Mouse (Mus musculus) liver, embryonic 16.5 days (tissue): ENCODE data around the gene Ugt1a1. TPM values are rescaled to one million over a fixed set of nuclear protein-coding genes. Genes with fewer than 3 reads are reported as not detected.

Source experiments
- ATAC-seq: fragments of 200-750 bp; cut with Nextera tagmentation; 2 replicates; pipeline ENCODE4 v1.8.0; 2017; ENCODE audit warnings: low read depth, mild to moderate bottlenecking, moderate number of reproducible peaks, moderate library complexity
- H3K27ac ChIP-seq: fragments of 300-500 bp; sonication (generic); 2 replicates; pipeline ENCODE4 v1.5.1; 2014; ENCODE audit warnings: mild to moderate bottlenecking, low read length
- H3K27me3 ChIP-seq: fragments of 300-500 bp; sonication (generic); 2 replicates; pipeline ENCODE4 v1.6.1; 2014; ENCODE audit warnings: low read depth, low read length, mixed read lengths; ENCODE audit not compliant: control insufficient read depth, insufficient read depth
- H3K36me3 ChIP-seq: fragments of 300-500 bp; sonication (generic); 2 replicates; pipeline ENCODE4 v1.6.1; 2014; ENCODE audit warnings: mild to moderate bottlenecking; ENCODE audit not compliant: control insufficient read depth, insufficient read depth
- H3K4me1 ChIP-seq: fragments of 300-500 bp; sonication (generic); 2 replicates; pipeline ENCODE4 v1.6.1; 2014; ENCODE audit warnings: low read depth, low read length, mixed read lengths; ENCODE audit not compliant: control insufficient read depth
- H3K4me2 ChIP-seq: fragments of 300-500 bp; sonication (generic); 2 replicates; pipeline ENCODE4 v1.6.1; 2014; ENCODE audit warnings: low read depth, low read length, mixed read lengths
- H3K4me3 ChIP-seq: fragments of 300-500 bp; sonication (generic); 2 replicates; pipeline ENCODE4 v1.5.1; 2014; ENCODE audit warnings: low read depth, mild to moderate bottlenecking, low read length
- H3K9ac ChIP-seq: fragments of 300-500 bp; sonication (generic); 2 replicates; pipeline ENCODE4 v1.6.1; 2014; ENCODE audit warnings: low read depth, low read length
- H3K9me3 ChIP-seq: fragments of 300-500 bp; sonication (generic); replicated peaks from 2 replicates; pipeline ENCODE4 v1.6.1; 2016; ENCODE audit warnings: low read length; ENCODE audit not compliant: control insufficient read depth
- WGBS: fragments of 180-500 bp; shearing (Covaris S2); extraction: QIAGEN DNeasy Blood & Tissue Kit; methylation state at CpG from one replicate; pipeline ENCODE4 v1.1.7; 2014; ENCODE audit not compliant: insufficient replicate concordance; 5-methylcytosine and 5-hydroxymethylcytosine counted together
- polyA plus RNA-seq: library from polyadenylated mRNA; unstranded; fragments of >200 nt; fragmentation: Nextera tagmentation; extraction: Ambion mirVana; gene quantifications from 2 replicates; pipeline ENCODE4 v1.2.1, GENCODE M21; 2015

Ugt1a1 gene
- polyA plus RNA-seq, 1 experiment from 2014 or later: 0.21 TPM

DNA sequence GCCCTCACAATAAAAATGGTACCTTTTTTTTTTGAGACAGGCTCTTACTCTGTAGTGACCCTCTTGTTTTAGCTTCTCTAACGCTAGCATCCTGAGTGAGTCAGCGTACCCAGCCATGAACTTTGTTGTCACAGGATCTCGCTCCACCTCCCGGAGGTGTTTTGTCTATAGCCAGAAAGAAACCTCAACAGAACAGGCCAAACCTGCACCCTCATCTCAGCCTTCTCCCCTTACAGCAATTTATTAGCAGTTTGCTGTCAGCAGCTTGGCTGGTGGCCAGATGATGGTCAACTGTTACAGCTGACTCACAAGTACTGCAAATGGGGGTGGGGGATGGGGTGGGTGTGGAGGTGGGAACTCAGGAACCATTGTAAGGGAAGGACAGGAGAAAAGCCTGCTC lies 50.5 kb downstream of the Ugt1a1 start:
- ATAC-seq: no peak
- 76% methylated on average over 4 of the region's 4 CpGs for WGBS
- no peak overlapping the region for H3K4me3 ChIP-seq
- H3K27me3 ChIP-seq: no peaks in the 10 kb centered on the region
- no peak overlapping the region for H3K27ac ChIP-seq
- H3K4me2 ChIP-seq: no peak overlapping the region
- H3K9ac ChIP-seq: no peak overlapping the region
- H3K9me3 ChIP-seq: no peaks in the 10 kb centered on the region
- H3K36me3 ChIP-seq: peaks cover 57% of the 10 kb centered on the region
- H3K4me1 ChIP-seq: peaks cover 31% of the 10 kb centered on the region

DNA sequence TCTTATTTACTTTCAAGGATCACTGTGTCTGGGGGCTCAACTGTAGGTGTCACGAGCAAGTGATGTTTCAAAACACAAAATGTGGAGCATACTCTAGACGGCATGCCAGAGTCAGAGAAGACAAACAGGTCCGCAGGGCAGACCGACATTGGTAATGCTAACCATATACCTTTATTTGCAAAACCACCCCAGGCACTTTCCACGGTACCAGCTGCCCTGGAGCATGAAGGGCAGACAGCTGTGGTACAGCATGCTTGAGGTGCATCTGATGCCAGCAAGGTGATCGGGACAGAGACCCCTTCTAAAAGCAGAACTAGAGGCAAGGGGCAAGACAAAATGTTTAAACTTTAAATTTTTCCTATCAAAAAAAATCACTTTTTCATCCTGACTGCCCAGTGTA lies 51.2 kb downstream of the Ugt1a1 start:
- peaks cover 64% of the 10 kb centered on the region for H3K36me3 ChIP-seq
- peaks cover 31% of the 10 kb centered on the region for H3K4me1 ChIP-seq
- H3K4me3 ChIP-seq: no peak overlapping the region
- WGBS: 66% methylated on average over 6 of the region's 6 CpGs
- H3K4me2 ChIP-seq: no peak overlapping the region
- no peaks in the 10 kb centered on the region for H3K27me3 ChIP-seq
- H3K9ac ChIP-seq: no peak overlapping the region
- H3K9me3 ChIP-seq: no peaks in the 10 kb centered on the region
- ATAC-seq: no peak
- no peak overlapping the region for H3K27ac ChIP-seq

DNA sequence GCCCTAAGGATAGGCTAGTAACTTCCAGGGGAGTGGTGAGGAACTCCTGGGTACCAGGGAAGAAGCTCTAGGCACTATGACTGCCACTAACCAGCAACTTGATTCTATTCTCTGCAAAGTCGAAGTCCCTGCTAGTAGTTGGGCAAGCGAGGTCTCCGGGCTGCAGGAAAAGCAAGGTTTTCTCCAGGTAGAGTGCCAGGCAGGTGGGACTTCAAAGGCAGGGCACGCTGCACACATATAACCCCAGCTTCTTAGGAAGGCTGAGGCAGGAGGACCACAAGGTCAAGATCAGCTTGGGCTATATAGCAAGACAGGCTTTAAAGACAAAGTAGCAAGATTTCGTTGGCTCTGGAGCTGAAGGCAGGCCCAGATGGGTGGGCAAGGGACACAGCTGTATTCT lies 52.0 kb downstream of the Ugt1a1 start:
- 83% methylated on average over 5 of the region's 5 CpGs for WGBS
- no peaks in the 10 kb centered on the region for H3K27me3 ChIP-seq
- peaks cover 72% of the 10 kb centered on the region for H3K36me3 ChIP-seq
- H3K9me3 ChIP-seq: no peaks in the 10 kb centered on the region
- no peak overlapping the region for H3K4me3 ChIP-seq
- peaks cover 31% of the 10 kb centered on the region for H3K4me1 ChIP-seq
- H3K9ac ChIP-seq: no peak overlapping the region
- ATAC-seq: no peak
- no peak overlapping the region for H3K4me2 ChIP-seq
- no peak overlapping the region for H3K27ac ChIP-seq

DNA sequence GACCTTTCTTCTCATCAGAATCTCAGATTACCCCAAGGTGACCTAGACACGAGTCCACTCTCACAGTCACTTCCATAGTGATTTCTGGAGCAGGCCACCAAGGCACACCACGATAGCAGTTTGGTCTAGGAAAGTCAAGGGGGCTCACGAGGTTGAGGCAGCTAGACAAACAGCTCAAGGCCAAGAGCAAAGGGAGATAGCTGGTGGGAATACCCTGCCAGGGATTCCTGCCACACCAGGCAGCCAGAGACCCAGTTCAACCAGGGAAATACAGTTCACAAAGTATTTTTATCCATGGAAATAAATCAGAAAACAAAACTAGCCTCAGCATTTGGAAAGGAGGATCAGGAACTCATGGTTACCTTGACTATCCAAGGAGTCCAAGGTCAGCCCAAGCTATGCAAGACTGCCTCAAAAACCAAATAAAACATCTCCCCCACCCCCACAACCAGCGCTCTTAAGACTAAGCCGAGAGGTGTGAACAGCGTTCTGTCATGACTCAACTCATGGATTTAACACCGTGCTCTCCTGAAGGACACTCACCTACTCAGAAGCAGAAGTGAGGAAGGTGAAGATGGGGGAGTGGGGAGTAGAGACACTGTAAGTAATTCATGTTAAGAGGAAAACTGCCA lies 52.6 kb downstream of the Ugt1a1 start:
- H3K27ac ChIP-seq: no peak overlapping the region
- H3K36me3 ChIP-seq: peaks cover 78% of the 10 kb centered on the region
- 76% methylated on average over 7 of the region's 7 CpGs for WGBS
- H3K9ac ChIP-seq: no peak overlapping the region
- no peak for ATAC-seq
- peaks cover 27% of the 10 kb centered on the region for H3K4me1 ChIP-seq
- no peak overlapping the region for H3K4me3 ChIP-seq
- H3K9me3 ChIP-seq: no peaks in the 10 kb centered on the region
- H3K27me3 ChIP-seq: no peaks in the 10 kb centered on the region
- no peak overlapping the region for H3K4me2 ChIP-seq

DNA sequence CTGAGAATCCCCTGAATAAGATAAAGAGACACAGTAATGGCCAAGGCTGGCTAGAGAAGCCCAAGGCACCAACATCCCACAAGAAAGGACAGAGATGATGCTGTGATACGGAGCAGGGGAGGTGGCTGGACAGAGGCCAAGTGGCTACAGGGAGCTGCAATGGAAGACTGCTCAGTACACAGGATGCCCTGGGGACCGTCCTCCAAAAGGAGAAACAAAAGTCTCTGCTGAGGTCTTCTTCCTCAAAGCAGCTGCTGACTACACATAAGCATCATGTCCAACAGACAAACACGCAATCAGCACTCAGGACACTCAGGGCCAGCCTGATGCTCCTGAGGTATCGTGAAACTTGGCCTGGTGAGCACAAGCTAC lies 53.1 kb downstream of the Ugt1a1 start:
- Histone ChIP-seq H3K27ac (no peak overlapping the region), H3K9me3 (no peaks in the 10 kb centered on the region), H3K9ac (no peak overlapping the region), H3K4me3 (no peak overlapping the region), H3K4me2 (no peak overlapping the region), H3K27me3 (no peaks in the 10 kb centered on the region), H3K4me1 (peaks cover 22% of the 10 kb centered on the region), H3K36me3 (peaks cover 83% of the 10 kb centered on the region)
- WGBS: 71% methylated on average over 4 of the region's 4 CpGs
- ATAC-seq: no peak

DNA sequence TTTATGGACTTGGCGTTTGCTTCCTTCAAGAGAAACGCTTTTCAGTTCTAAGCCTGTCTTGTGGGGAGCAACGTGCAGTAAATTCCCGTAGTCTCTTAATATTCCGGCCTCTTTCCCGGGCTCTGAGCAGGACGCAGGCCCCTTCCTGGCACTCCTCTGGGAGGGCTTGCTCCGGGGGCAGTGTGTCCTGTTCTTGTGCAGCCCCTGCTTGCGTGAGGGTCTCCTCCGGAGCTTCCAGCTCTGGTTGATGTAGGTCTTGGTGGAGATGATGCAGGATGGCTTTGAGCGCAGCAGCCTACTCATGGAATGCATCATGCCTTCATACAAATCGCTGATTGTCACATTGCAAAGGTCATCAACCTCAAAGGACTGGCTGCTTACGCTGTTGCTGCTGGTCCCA lies 54.4 kb downstream of the Ugt1a1 start:
- 82% methylated on average over 13 of the region's 13 CpGs for WGBS

DNA sequence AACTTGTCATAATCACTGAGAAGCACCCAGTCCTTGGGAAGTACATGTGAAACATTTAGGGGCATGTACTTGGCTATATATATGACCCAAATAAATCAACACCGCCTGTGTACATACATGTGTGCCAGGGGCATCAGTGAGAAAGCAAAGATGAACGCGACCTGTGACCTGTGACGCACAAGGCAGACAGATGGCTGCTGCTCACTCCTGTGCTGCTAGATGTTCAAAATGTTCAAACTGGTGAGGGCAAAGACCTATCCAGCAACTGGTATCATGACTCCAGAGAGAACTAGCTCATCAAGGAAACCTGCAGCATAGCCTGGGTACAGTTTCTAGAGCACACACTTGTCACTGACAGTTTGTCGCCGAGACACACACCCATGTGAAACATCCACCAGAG lies 55.7 kb downstream of the Ugt1a1 start:
- 0 out of 2 replicates have a peak, but pooled peaks have one; percentile 1 for ATAC-seq
- 85% methylated on average over 6 of the region's 6 CpGs for WGBS
- no peak overlapping the region for H3K27ac ChIP-seq

More for the DNA sequence above, 54.4 kb downstream of the Ugt1a1 start:
- ATAC-seq: no peak
- no peaks in the 10 kb centered on the region for H3K9me3 ChIP-seq
- peaks cover 13% of the 10 kb centered on the region for H3K4me1 ChIP-seq
- no peaks in the 10 kb centered on the region for H3K27me3 ChIP-seq
- H3K9ac ChIP-seq: no peak overlapping the region
- no peak overlapping the region for H3K4me2 ChIP-seq
- no peak overlapping the region for H3K27ac ChIP-seq
- peaks cover 86% of the 10 kb centered on the region for H3K36me3 ChIP-seq
- H3K4me3 ChIP-seq: no peak overlapping the region

DNA sequence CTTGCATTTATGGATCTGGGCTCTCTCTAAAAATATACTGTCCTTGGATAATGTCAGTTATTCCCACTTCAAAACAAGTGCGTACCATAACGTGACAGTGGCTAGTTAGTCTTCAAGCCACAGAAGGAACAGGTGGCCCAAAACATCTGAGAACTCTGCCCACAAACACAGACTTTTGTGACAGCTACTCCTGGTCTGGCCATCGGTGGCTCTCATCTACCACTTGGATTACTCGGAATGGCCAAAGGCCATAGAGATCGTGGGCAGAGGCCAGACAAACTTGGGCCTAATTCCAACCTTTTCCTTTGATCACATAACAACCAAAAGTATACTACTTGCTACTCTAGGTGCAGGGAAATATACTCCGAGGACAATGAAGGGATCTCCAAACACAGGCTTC lies 56.3 kb downstream of the Ugt1a1 start:
- Histone ChIP-seq H3K4me2 (no peak overlapping the region), H3K9me3 (no peaks in the 10 kb centered on the region), H3K4me3 (no peak overlapping the region), H3K4me1 (no peaks in the 10 kb centered on the region), H3K36me3 (peaks cover 89% of the 10 kb centered on the region), H3K27me3 (no peaks in the 10 kb centered on the region), H3K9ac (no peak overlapping the region), H3K27ac (no peak overlapping the region)
- 75% methylated on average over 6 of the region's 6 CpGs for WGBS
- ATAC-seq: no peak

More for the DNA sequence above, 55.7 kb downstream of the Ugt1a1 start:
- Histone ChIP-seq H3K4me3 (no peak overlapping the region), H3K9me3 (no peaks in the 10 kb centered on the region), H3K4me2 (no peak overlapping the region), H3K9ac (no peak overlapping the region), H3K36me3 (peaks cover 90% of the 10 kb centered on the region), H3K4me1 (peaks cover 5% of the 10 kb centered on the region; the same call in 1 of the 2 replicates), H3K27me3 (no peaks in the 10 kb centered on the region)
